Mouse (Mus musculus) C2C12 (cell line): Measurements from ENCODE around the gene Lmbr1l. TPM values are rescaled to one million over a fixed set of nuclear protein-coding genes. Genes with fewer than 3 reads are reported as not detected.

Source experiments
- H3K27me3 ChIP-seq: one replicate; pipeline ENCODE4 v1.6.1; 2011; ENCODE audit not compliant: control insufficient read depth, insufficient read depth, insufficient read length
- H3K36me3 ChIP-seq: one replicate; pipeline ENCODE4 v1.6.1; 2011; ENCODE audit not compliant: control insufficient read depth, insufficient read depth
- H3K4me3 ChIP-seq: one replicate; pipeline ENCODE4 v1.5.1; 2011; ENCODE audit warnings: mild to moderate bottlenecking, control low read depth; ENCODE audit not compliant: poor library complexity, insufficient read depth, severe bottlenecking
- H3K79me2 ChIP-seq: one replicate; pipeline ENCODE4 v1.6.1; 2011; ENCODE audit not compliant: control insufficient read depth, insufficient read depth
- H3K79me3 ChIP-seq: one replicate; pipeline ENCODE4 v1.6.1; 2011; ENCODE audit warnings: low read depth, control low read depth
- H3ac ChIP-seq: one replicate; pipeline ENCODE3; 2011; ENCODE audit warnings: low read depth; ENCODE audit not compliant: control insufficient read depth, insufficient read length
- CEBPB ChIP-seq: IDR thresholded peaks from one replicate; pipeline ENCODE4 v1.6.1; 2011; ENCODE audit warnings: low read depth, mild to moderate bottlenecking, control low read depth, moderate library complexity
- CTCF ChIP-seq: IDR thresholded peaks from one replicate; pipeline ENCODE4 v1.5.1; 2011; ENCODE audit not compliant: control insufficient read depth, insufficient read depth, insufficient read length
- FOSL1 ChIP-seq: IDR thresholded peaks from one replicate; pipeline ENCODE4 v1.8.0; 2011; ENCODE audit warnings: mild to moderate bottlenecking, low read length; ENCODE audit not compliant: poor library complexity, insufficient read depth, severe bottlenecking
- MAX ChIP-seq: IDR thresholded peaks from one replicate; pipeline ENCODE4 v1.6.1; 2011; ENCODE audit warnings: mild to moderate bottlenecking, control low read depth
- MYOD1 ChIP-seq: IDR thresholded peaks from one replicate; pipeline ENCODE4 v1.6.1; 2011; ENCODE audit warnings: low read depth; ENCODE audit not compliant: control insufficient read depth, insufficient read length
- MYOG ChIP-seq: IDR thresholded peaks from one replicate; pipeline ENCODE4 v1.6.1; 2011; ENCODE audit not compliant: control insufficient read depth, insufficient read length; ENCODE audit errors: extremely low read depth
- USF1 ChIP-seq: IDR thresholded peaks from one replicate; pipeline ENCODE4 v1.6.1; 2011; ENCODE audit warnings: low read depth, mild to moderate bottlenecking, control low read depth, moderate library complexity
- polyA plus RNA-seq: library from polyadenylated mRNA; unstranded; fragments of >200 nt; fragmentation: generic; extraction: Trizol; gene quantifications from one replicate; pipeline ENCODE4 v1.2.1, GENCODE M21; 2012; ENCODE audit warnings: missing spikeins

The Lmbr1l gene
- polyA plus RNA-seq, 1 experiment, result 18.0 TPM

GRCm38 (mm10) chr15:98894746-98895634 lies 23.0 kb downstream of the Lmbr1l start:
- peaks cover 15% of the 10 kb centered on the region for H3K27me3 ChIP-seq
- H3K79me2 ChIP-seq, result no peaks in the 10 kb centered on the region

GRCm38 (mm10) chr15:98893940-98894745 lies 23.9 kb downstream of the Lmbr1l start, which contains the start of gene Rhebl1:
Gene Rhebl1 (minus strand): TSS chr15:98894540.
- no peaks in the 10 kb centered on the region for H3K79me3 ChIP-seq
- H3K79me2 ChIP-seq, result no peaks in the 10 kb centered on the region
- H3K36me3 ChIP-seq, result no peaks in the 10 kb centered on the region
- no peak within 1 kb of the TSS for H3K4me3 ChIP-seq
- TF ChIP-seq USF1 (no peak), MAX (no peak), CEBPB (no peak), MYOD1 (no peak), MYOG (no peak), CTCF (no peak), FOSL1 (no peak)
- peaks cover 15% of the 10 kb centered on the region for H3K27me3 ChIP-seq
- peak within 1 kb of the TSS; percentile 3 for H3ac ChIP-seq

More at GRCm38 (mm10) chr15:98894746-98895634, 23.0 kb downstream of the Lmbr1l start:
- H3K36me3 ChIP-seq, result no peaks in the 10 kb centered on the region
- no peak overlapping the region for H3ac ChIP-seq
- H3K79me3 ChIP-seq, result no peaks in the 10 kb centered on the region
- TF ChIP-seq MAX, result no peak
- TF ChIP-seq FOSL1, result no peak
- no peak for TF ChIP-seq CEBPB
- TF ChIP-seq MYOD1, result no peak
- no peak for TF ChIP-seq MYOG
- no peak for TF ChIP-seq CTCF
- no peak for TF ChIP-seq USF1
- H3K4me3 ChIP-seq, result no peak overlapping the region

- Histone ChIP-seq H3K27me3 (peaks cover 12% of the 10 kb centered on the region), H3K79me3 (no peaks in the 10 kb centered on the region), H3ac (no peak overlapping the region), H3K79me2 (no peaks in the 10 kb centered on the region), H3K36me3 (no peaks in the 10 kb centered on the region), H3K4me3 (no peak overlapping the region)
- no peak for TF ChIP-seq CEBPB
- TF ChIP-seq CTCF, result no peak
- no peak for TF ChIP-seq FOSL1
- TF ChIP-seq USF1, result no peak
- no peak for TF ChIP-seq MYOD1
- no peak for TF ChIP-seq MAX
- no peak for TF ChIP-seq MYOG
Measured at GRCm38 (mm10) chr15:98893036-98893435, 25.0 kb downstream of the Lmbr1l start.

- no peaks in the 10 kb centered on the region for H3K79me3 ChIP-seq
- H3K4me3 ChIP-seq, result no peak overlapping the region
- TF ChIP-seq CEBPB, result no peak
- TF ChIP-seq MYOD1, result no peak
- peak; percentile 96 for TF ChIP-seq MAX
- TF ChIP-seq CTCF, result peak; percentile 68
- TF ChIP-seq MYOG, result no peak
- no peak for TF ChIP-seq USF1
- no peak overlapping the region for H3ac ChIP-seq
- peaks cover 4% of the 10 kb centered on the region for H3K27me3 ChIP-seq
- H3K79me2 ChIP-seq, result no peaks in the 10 kb centered on the region
- H3K36me3 ChIP-seq, result no peaks in the 10 kb centered on the region
Measured at GRCm38 (mm10) chr15:98891907-98892606, 26.0 kb downstream of the Lmbr1l start.

GRCm38 (mm10) chr15:98891198-98891742 lies 26.8 kb downstream of the Lmbr1l start:
- Histone ChIP-seq H3K79me2 (no peaks in the 10 kb centered on the region), H3K4me3 (no peak overlapping the region), H3K36me3 (no peaks in the 10 kb centered on the region), H3K27me3 (peaks cover 4% of the 10 kb centered on the region), H3ac (no peak overlapping the region), H3K79me3 (no peaks in the 10 kb centered on the region)
- no peak for TF ChIP-seq MAX
- TF ChIP-seq CTCF, result no peak
- no peak for TF ChIP-seq USF1
- no peak for TF ChIP-seq MYOG
- no peak for TF ChIP-seq FOSL1
- no peak for TF ChIP-seq CEBPB
- TF ChIP-seq MYOD1, result no peak
